Mouse (Mus musculus) frontal cortex, adult 2 months (tissue): ENCODE measurements around the gene Cpped1. TPM values are rescaled to one million over a fixed set of nuclear protein-coding genes. Genes with fewer than 3 reads are reported as not detected.

Experiments used
- DNase-seq, 2 experiments: peaks; one replicate each; pipeline ENCODE4 v3.0.0; 2022; ENCODE audit warnings: low spot score in 1 of 2; ENCODE audit errors: extremely low spot score in 1 of 2
- polyA plus RNA-seq: library from polyadenylated mRNA; depleted of rRNA; stranded (reverse); fragments of >200 nt; gene quantifications from 2 replicates; pipeline ENCODE4 v1.2.3, GENCODE M21; 2012

Cpped1 gene
- polyA plus RNA-seq, 1 experiment = 28.4 TPM

GRCm38 (mm10) chr16:11848990-11849658 lies 60.1 kb downstream of the Cpped1 start:
- no peak for DNase-seq

GRCm38 (mm10) chr16:11845309-11845708 lies 63.9 kb downstream of the Cpped1 start:
- no peak for DNase-seq

- no peak for DNase-seq
These were observed 65.8 kb downstream of the Cpped1 start for GRCm38 (mm10) chr16:11843441-11843840.

DNA sequence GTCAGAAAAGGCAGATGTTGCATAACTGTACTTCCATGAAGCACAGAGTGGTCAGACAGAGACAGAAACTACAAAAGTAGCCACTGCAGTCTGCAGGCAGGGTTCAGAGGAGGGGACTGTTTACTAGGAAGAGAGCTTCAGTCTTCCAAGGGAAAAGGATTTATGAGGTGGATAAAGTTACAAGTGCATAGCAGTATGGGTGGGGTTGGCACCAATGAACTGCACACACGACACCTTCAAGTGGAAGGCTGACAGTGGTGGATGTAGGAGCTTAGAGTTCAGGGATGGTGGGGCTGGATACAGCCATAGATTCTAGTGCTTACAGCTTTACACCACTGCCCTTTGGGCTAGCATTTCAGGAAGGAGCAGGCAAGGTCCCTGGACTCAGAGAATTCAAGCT lies 75.8 kb downstream of the Cpped1 start:
- no peak for DNase-seq

GRCm38 (mm10) chr16:11828816-11829215 lies 80.4 kb downstream of the Cpped1 start:
- no peak for DNase-seq

DNA sequence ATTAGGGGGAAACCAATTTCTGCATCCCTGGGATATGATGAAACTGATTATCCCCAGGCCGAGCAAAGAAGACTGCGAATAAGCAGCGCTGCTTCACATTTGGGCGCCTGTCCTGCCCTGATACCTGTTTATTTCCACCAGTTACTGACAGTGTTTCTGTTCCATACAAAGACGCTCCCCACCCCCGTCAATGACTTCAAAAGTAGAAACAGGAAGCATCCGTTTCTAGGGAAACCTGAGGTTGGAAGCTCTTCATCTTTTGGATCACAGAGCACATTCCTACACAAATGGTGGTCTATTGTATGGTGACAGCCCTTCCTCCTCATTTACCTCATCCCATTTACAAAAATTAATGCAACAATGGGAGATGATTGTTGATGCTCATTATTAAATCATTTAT lies 84.4 kb downstream of the Cpped1 start:
- DNase-seq = peak; percentile 21 to 68

DNA sequence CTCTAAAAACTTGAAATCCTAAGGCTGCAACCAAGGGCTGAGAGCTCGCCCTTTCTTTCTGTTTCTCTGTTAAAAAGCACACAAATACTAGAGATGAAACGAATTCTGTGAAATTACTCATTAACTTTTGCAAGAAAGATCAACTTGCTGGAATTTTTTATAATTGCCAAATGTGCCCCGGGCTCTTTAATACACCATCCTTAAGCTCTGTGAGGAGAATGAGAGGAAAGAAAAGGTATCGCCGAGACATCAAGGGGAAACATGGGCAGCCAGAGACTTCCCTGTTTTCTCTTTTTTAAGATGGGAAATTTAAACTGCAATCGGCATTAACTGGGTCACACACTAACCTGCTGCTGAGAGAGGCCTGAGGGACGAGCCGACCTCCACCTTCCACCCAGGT lies 84.9 kb downstream of the Cpped1 start:
- no peak for DNase-seq

- DNase-seq = no peak
These were observed 88.5 kb downstream of the Cpped1 start for GRCm38 (mm10) chr16:11820791-11821190.

DNA sequence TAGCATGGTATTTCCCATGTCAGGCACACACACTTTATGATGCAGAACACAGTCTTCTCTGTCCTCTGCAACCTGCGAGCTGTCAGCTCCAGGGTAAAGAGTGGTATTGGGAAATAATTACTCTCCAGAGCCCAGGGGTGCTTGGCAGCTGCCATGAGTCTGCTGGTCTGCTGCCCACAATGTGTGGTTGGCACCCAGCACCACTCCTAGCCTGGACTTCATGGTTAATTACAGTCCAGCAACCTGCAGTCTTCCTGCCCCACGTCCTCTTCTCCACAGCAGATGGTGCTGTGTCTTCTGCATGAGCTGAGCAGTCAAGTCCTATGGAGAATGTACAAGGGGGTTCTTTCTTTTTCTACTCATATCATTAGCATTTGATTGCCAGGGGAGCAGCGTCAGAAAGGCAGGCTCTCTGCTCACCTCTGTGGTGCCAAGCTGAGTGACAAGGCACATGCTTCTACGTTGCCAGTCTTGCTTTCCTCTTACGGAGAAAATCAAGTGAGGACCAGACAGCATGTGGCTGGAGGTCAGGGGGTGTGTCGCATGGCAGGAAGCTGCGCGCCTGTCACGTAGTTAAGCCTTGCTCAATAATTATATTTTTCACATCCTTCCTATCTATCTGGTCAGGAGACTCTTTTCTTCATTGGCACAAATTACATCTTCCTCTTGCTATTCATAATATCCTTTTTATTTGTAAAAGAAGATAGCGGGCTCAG lies 94.2 kb downstream of the Cpped1 start:
- no peak for DNase-seq

GRCm38 (mm10) chr16:11812119-11812518 lies 97.1 kb downstream of the Cpped1 start:
- DNase-seq = no peak

DNA sequence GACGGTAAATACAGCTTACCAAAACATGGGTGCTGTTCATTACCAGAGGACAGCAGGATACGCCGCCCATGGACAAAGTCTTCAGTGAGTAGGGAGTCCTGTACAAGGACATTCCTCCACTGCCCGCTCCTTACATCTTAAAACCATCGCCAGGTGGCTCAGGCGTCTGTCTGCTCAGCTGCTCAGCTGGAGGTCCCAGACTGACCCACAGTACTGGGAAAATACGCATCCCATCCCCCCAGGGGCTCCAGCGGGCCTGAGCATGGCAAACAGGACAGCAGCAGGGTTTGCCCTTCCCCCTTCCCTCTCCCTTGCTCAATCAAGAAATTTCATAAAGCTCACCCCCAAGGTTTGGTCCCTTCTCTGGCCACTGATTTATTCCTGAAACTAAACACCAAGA lies 99.6 kb downstream of the Cpped1 start:
- no peak for DNase-seq

GRCm38 (mm10) chr16:11801960-11802539 lies 107.2 kb downstream of the Cpped1 start:
- DNase-seq = no peak

DNA sequence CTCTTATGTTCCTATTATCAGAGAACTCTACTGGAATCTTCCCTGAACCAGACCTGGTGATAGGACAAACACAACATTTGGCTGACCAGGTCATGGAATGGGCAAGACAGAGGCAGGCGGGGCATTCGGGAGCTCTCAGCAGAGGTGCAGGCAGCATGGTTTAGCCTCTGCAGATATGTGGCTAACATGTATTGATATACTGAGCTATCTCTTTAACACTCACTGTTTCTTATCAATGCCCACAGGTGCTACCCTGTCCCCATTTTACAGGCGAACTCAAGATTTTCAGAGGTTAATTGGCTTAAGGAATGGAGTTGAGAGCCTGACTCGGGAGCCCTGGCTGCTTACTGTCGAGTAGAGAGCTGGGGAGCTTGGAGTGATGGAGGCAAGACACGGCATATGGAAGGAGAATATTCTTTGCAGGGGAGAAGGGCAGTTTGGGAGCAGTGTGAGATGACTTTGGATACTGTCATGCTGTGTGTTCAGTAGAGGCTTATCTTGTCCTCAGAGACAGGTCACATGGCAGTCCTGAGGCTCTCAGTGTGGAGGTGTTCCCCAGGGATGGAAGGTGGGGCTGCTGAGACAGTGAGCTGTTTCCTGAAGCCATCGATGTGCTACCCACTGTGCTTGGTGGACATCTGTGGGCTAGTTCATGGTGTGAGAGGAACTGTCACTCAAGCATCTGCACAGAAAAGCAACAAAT lies 113.3 kb downstream of the Cpped1 start:
- DNase-seq = no peak

- DNase-seq = no peak
These were observed 114.6 kb downstream of the Cpped1 start for GRCm38 (mm10) chr16:11794628-11795027.

GRCm38 (mm10) chr16:11793391-11793790 lies 115.9 kb downstream of the Cpped1 start:
- DNase-seq = no peak

- no peak for DNase-seq
These were observed 118.8 kb downstream of the Cpped1 start for GRCm38 (mm10) chr16:11790476-11790875.

DNA sequence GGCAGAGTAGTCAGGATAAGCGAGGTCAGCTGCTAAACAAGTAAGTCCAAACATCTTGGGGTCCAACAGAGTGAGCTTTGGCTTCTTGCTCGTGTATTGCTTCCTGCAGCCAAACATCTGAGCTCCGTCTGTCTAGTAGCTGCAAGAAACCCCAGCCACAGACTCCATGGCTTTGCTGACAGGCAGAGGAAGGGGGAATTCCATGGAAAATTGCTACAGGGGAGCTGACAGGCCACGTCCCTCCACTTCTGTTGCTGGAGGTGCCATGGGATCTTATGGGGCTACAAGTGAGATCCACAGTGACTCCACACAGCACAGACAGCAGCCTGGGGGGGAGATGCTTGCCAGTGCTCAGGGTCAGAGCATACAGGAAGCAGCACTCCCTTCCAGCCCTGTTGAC lies 123.4 kb downstream of the Cpped1 start:
- DNase-seq = no peak

GRCm38 (mm10) chr16:11784354-11784753 lies 124.9 kb downstream of the Cpped1 start:
- no peak for DNase-seq

- no peak for DNase-seq
These were observed 125.9 kb downstream of the Cpped1 start for GRCm38 (mm10) chr16:11783337-11783736.

DNA sequence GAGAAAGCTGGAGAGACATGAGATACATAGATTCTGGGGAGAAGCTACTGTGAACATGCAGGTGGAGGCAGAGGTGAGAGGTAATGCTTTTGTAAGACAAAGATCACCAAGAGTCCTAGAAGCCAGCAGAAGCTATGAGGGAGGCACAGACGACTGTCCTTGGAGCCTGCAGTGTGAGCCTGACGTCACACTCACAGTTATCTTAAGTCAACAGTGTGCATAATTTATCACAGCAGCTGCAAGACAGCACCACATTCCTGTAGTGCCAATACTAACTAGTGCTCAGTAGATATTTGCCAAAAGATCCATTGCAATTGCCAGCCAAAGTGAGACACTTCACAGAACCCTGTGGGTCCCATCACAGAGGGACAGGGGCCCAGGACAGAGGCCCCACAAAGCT lies 127.2 kb downstream of the Cpped1 start:
- DNase-seq = peak in 1 of 2 experiments; percentile 28

- DNase-seq = peak; percentile 18 to 58
These were observed 130.4 kb downstream of the Cpped1 start for GRCm38 (mm10) chr16:11778715-11779460.
